Mouse (Mus musculus) forebrain, embryonic 14.5 days (tissue): Measurements from ENCODE around the gene Bmper. TPM values are rescaled to one million over a fixed set of nuclear protein-coding genes. Genes with fewer than 3 reads are reported as not detected.

ENCODE experiments used
- ATAC-seq: fragments of 200-750 bp; cut with Nextera tagmentation; 2 replicates; pipeline ENCODE4 v1.8.0; 2017; ENCODE audit warnings: mild to moderate bottlenecking, moderate library complexity
- DNase-seq: peaks from one replicate; pipeline ENCODE4 v3.0.0-alpha.2; 2015; ENCODE audit warnings: low spot score
- H3K27ac ChIP-seq: fragments of 300-500 bp; sonication (generic); 2 replicates; pipeline ENCODE4 v1.5.1; 2014; ENCODE audit warnings: low read depth, mild to moderate bottlenecking, control low read depth, low read length, moderate library complexity
- H3K27me3 ChIP-seq: fragments of 300-500 bp; sonication (generic); replicated peaks from 2 replicates; pipeline ENCODE4 v1.6.1; 2014; ENCODE audit warnings: low read length, control low read depth, mixed read lengths; ENCODE audit not compliant: control insufficient read depth, insufficient read depth
- H3K36me3 ChIP-seq: fragments of 300-500 bp; sonication (generic); 2 replicates; pipeline ENCODE4 v1.6.1; 2014; ENCODE audit warnings: low read length, control low read depth; ENCODE audit not compliant: control insufficient read depth, insufficient read depth
- H3K4me1 ChIP-seq: fragments of 300-500 bp; sonication (generic); 2 replicates; pipeline ENCODE4 v1.6.1; 2014; ENCODE audit warnings: antibody characterized with exemption, low read length, control low read depth; ENCODE audit not compliant: control insufficient read depth, insufficient read depth
- H3K4me2 ChIP-seq: fragments of 300-500 bp; sonication (generic); 2 replicates; pipeline ENCODE4 v1.6.1; 2014; ENCODE audit warnings: mild to moderate bottlenecking, control low read depth, low read length
- H3K4me3 ChIP-seq: fragments of 300-500 bp; sonication (generic); 2 replicates; pipeline ENCODE4 v1.5.1; 2014; ENCODE audit warnings: low read depth, low read length, control low read depth
- H3K9ac ChIP-seq: fragments of 300-500 bp; sonication (generic); 2 replicates; pipeline ENCODE4 v1.6.1; 2014; ENCODE audit warnings: mild to moderate bottlenecking, low read length, control low read depth, moderate library complexity
- H3K9me3 ChIP-seq: fragments of 300-500 bp; sonication (generic); replicated peaks from 2 replicates; pipeline ENCODE4 v1.6.1; 2016; ENCODE audit warnings: low read length, control low read depth, mixed read lengths; ENCODE audit not compliant: control insufficient read depth
- WGBS: fragments of 180-500 bp; shearing (Covaris S2); extraction: QIAGEN DNeasy Blood & Tissue Kit; methylation state at CpG from one replicate; pipeline ENCODE4 v1.1.7; 2014; 5-methylcytosine and 5-hydroxymethylcytosine counted together
- polyA plus RNA-seq: library from polyadenylated mRNA; unstranded; fragments of >200 nt; fragmentation: Nextera tagmentation; extraction: Ambion mirVana; gene quantifications from 2 replicates; pipeline ENCODE4 v1.2.1, GENCODE M21; 2014

Gene Bmper
- 13.3 and 13.9 TPM in 2 replicates for polyA plus RNA-seq

GRCm38 (mm10) chr9:23222841-23223548, at the start of gene Bmper:
TSS of gene Bmper (plus strand) at chr9:23223076.
- peaks cover 15% of the 10 kb centered on the region; the same call in 1 of the 2 replicates for H3K27me3 ChIP-seq
- peak within 1 kb of the TSS; percentile 79 for H3K4me2 ChIP-seq
- no peaks in the 10 kb centered on the region for H3K36me3 ChIP-seq
- peaks cover 6% of the 10 kb centered on the region for H3K4me1 ChIP-seq
- DNase-seq: peak; percentile 82
- peak within 1 kb of the TSS; percentile 87 for H3K27ac ChIP-seq
- WGBS: under 1% methylated on average over 78 of the region's 86 CpGs
- peak; percentile 89 for ATAC-seq
- peak within 1 kb of the TSS; percentile 71 for H3K4me3 ChIP-seq
- H3K9me3 ChIP-seq: no peaks in the 10 kb centered on the region
- H3K9ac ChIP-seq: peak within 1 kb of the TSS; percentile 84

GRCm38 (mm10) chr9:23177476-23177875, 45.4 kb upstream of the Bmper start:
- Histone ChIP-seq H3K27me3 (no peaks in the 10 kb centered on the region), H3K9ac (no peak overlapping the region), H3K4me3 (no peak overlapping the region), H3K27ac (no peak overlapping the region), H3K36me3 (no peaks in the 10 kb centered on the region), H3K4me2 (no peak overlapping the region), H3K4me1 (no peaks in the 10 kb centered on the region), H3K9me3 (no peaks in the 10 kb centered on the region)
- DNase-seq: no peak
- no peak for ATAC-seq
- 88% methylated on average over 4 of the region's 4 CpGs for WGBS

- DNase-seq: no peak
- Histone ChIP-seq H3K4me3 (no peak overlapping the region), H3K9me3 (no peaks in the 10 kb centered on the region), H3K27me3 (no peaks in the 10 kb centered on the region), H3K9ac (no peak overlapping the region), H3K27ac (no peak overlapping the region), H3K4me2 (no peak overlapping the region), H3K36me3 (no peaks in the 10 kb centered on the region), H3K4me1 (no peaks in the 10 kb centered on the region)
- 87% methylated on average over 4 of the region's 4 CpGs for WGBS
- no peak for ATAC-seq
Measured at GRCm38 (mm10) chr9:23187181-23187580, 35.7 kb upstream of the Bmper start.

- no peak for ATAC-seq
- no peaks in the 10 kb centered on the region for H3K9me3 ChIP-seq
- no peak for DNase-seq
- no peaks in the 10 kb centered on the region for H3K27me3 ChIP-seq
- WGBS: 70% methylated on average over 4 of the region's 4 CpGs
- no peak overlapping the region for H3K9ac ChIP-seq
- no peak overlapping the region for H3K4me3 ChIP-seq
- H3K4me2 ChIP-seq: no peak overlapping the region
- no peaks in the 10 kb centered on the region for H3K36me3 ChIP-seq
- no peak overlapping the region for H3K27ac ChIP-seq
- no peaks in the 10 kb centered on the region for H3K4me1 ChIP-seq
Measured at GRCm38 (mm10) chr9:23188136-23188535, 34.7 kb upstream of the Bmper start.

GRCm38 (mm10) chr9:23190950-23191349, 31.9 kb upstream of the Bmper start:
- 78% methylated on average over 1 of the region's 1 CpGs for WGBS
- H3K27ac ChIP-seq: no peak overlapping the region
- H3K4me2 ChIP-seq: no peak overlapping the region
- H3K36me3 ChIP-seq: no peaks in the 10 kb centered on the region
- H3K4me3 ChIP-seq: no peak overlapping the region
- H3K4me1 ChIP-seq: no peaks in the 10 kb centered on the region
- H3K9me3 ChIP-seq: no peaks in the 10 kb centered on the region
- ATAC-seq: no peak
- H3K9ac ChIP-seq: no peak overlapping the region
- DNase-seq: no peak
- no peaks in the 10 kb centered on the region for H3K27me3 ChIP-seq

GRCm38 (mm10) chr9:23191431-23191830, 31.4 kb upstream of the Bmper start:
- H3K27me3 ChIP-seq: no peaks in the 10 kb centered on the region
- ATAC-seq: no peak
- no peak overlapping the region for H3K4me3 ChIP-seq
- 96% methylated on average over 2 of the region's 2 CpGs for whole genome bisulfite sequencing
- H3K9ac ChIP-seq: no peak overlapping the region
- no peaks in the 10 kb centered on the region for H3K9me3 ChIP-seq
- no peak for DNase-seq
- no peak overlapping the region for H3K27ac ChIP-seq
- no peak overlapping the region for H3K4me2 ChIP-seq
- no peaks in the 10 kb centered on the region for H3K4me1 ChIP-seq
- no peaks in the 10 kb centered on the region for H3K36me3 ChIP-seq

GRCm38 (mm10) chr9:23192567-23193331, 30.1 kb upstream of the Bmper start:
- DNase-seq: no peak
- H3K27ac ChIP-seq: no peak overlapping the region
- 94% methylated on average over 3 of the region's 3 CpGs for WGBS
- no peak for ATAC-seq
- H3K36me3 ChIP-seq: no peaks in the 10 kb centered on the region
- no peaks in the 10 kb centered on the region for H3K4me1 ChIP-seq
- H3K4me3 ChIP-seq: no peak overlapping the region
- no peak overlapping the region for H3K4me2 ChIP-seq
- no peak overlapping the region for H3K9ac ChIP-seq
- no peaks in the 10 kb centered on the region for H3K27me3 ChIP-seq
- no peaks in the 10 kb centered on the region for H3K9me3 ChIP-seq

GRCm38 (mm10) chr9:23198996-23199395, 23.9 kb upstream of the Bmper start:
- H3K27ac ChIP-seq: no peak overlapping the region
- H3K4me1 ChIP-seq: peaks cover 2% of the 10 kb centered on the region; the same call in 1 of the 2 replicates
- WGBS: 94% methylated on average over 4 of the region's 4 CpGs
- H3K9ac ChIP-seq: no peak overlapping the region
- no peak for ATAC-seq
- no peak overlapping the region for H3K4me2 ChIP-seq
- no peaks in the 10 kb centered on the region for H3K27me3 ChIP-seq
- H3K4me3 ChIP-seq: no peak overlapping the region
- no peaks in the 10 kb centered on the region for H3K36me3 ChIP-seq
- DNase-seq: no peak
- H3K9me3 ChIP-seq: no peaks in the 10 kb centered on the region

- ATAC-seq (peak; percentile 22; the same call in 1 of the 2 replicates), DNase-seq (peak; percentile 78)
- Histone ChIP-seq H3K4me3 (no peak overlapping the region), H3K9me3 (no peaks in the 10 kb centered on the region), H3K36me3 (no peaks in the 10 kb centered on the region), H3K9ac (no peak overlapping the region), H3K4me1 (peaks cover 10% of the 10 kb centered on the region), H3K27ac (no peak overlapping the region), H3K4me2 (no peak overlapping the region), H3K27me3 (no peaks in the 10 kb centered on the region)
- WGBS: 84% methylated on average over 1 of the region's 1 CpGs
Measured at GRCm38 (mm10) chr9:23199841-23200240, 23.0 kb upstream of the Bmper start.
